Mouse (Mus musculus): ENCODE measurements around the gene Sall4.

DNA sequence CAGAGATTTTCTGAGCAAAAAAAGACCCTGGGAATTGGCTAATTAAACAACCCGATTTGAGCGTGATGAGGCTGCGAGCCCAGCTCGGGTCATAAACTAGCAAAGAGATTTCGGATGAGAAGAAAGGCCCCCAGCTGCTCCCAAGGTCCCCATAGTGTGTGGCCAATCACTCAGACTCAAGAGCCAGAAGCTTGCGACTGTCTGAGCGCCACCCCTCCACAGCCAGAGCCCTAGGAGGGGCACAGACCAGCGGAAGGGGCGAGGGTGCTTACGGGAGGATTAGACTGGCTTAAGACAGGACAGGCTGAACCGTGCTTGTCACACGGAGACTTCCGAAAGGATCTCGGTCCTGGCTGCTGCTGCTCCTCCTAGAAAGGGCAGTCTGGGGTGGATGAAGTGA, 42.2 kb upstream of the Sall4 start:
- TF ChIP-seq CTCF (IDR thresholded peaks at IDR 0.05; ENCODE audit: low read depth, low read length) (no peak), GATA1 (IDR thresholded peaks at IDR 0.05; ENCODE audit: borderline replicate concordance, low read length) (no peak), POLR2AphosphoS5 (IDR thresholded peaks at IDR 0.05; ENCODE audit: insufficient replicate concordance, low read depth, low read length) (no peak)

All from G1E (cell line).